In the genomic region with DNA sequence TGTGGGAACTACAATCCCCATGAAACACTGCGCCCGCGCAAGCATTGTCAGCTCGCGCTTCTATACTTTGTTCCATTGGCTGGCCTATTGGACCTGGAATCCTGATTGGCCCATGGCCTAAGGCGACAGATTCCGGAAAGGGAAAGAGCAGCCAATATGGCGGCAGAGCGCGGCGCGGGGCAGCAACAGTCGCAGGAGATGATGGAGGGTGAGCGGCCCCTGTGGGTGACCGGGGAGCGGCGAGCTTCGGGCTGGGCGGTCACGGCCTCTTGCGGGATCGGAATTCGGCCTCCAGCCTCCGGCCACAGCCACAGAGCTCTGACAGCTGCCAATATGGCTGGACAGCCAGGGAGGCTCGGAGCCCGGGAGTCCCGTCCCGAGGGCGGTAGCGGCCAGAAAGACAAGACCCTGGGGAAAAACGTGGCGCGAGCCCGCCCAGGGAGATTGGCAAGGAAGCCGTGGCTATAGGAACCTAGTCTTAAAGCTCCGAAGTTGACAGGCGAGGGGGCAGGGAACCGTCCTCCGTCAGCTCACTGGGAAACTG, we compare ENCODE assay signal across 8 mouse cellular contexts. TPM values are rescaled to one million over a fixed set of nuclear protein-coding genes. Genes with fewer than 3 reads are reported as not detected.
A peak's percentile ranks its signal among the peaks of the same experiment; 100 is the strongest.
DNase-seq lines count a peak whose midpoint lies in the region; ATAC-seq lines count a peak whose summit lies in the region.

No protein-coding gene starts in this region.

- ATAC-seq in frontal cortex, adult (ENCODE audit: low TSS enrichment): peak; percentile 96

- H3K9me3 ChIP-seq in hindbrain, embryonic 10.5 days: no peaks in the 10 kb centered on the region

- H3K4me1 ChIP-seq in hindbrain, embryonic 10.5 days (replicated peaks): peaks cover 24% of the 10 kb centered on the region

- H3K27me3 ChIP-seq in hindbrain, embryonic 10.5 days (ENCODE audit: insufficient read depth, poor library complexity, severe bottlenecking): no peaks in the 10 kb centered on the region

- under 1% methylated on average over 39 of the region's 39 CpGs for WGBS in hindbrain, embryonic 10.5 days

- peak overlapping the region; percentile 92 for H3K27ac ChIP-seq in hindbrain, embryonic 10.5 days

- H3K4me3 ChIP-seq in hindbrain, embryonic 10.5 days: peak overlapping the region; percentile 96

- peak; percentile 97 for DNase-seq in Muller cell, postnatal 12 days (ENCODE audit: inconsistent ontology term)
- DNase-seq in cerebellum, adult 9-10 months: peak; percentile 95
- peak; percentile 94 for DNase-seq in hindbrain, embryonic 10.5 days (ENCODE audit: low spot score)
- DNase-seq in layer of hippocampus, adult 9-11 months: peak; percentile 96
- peak; percentile 97 for DNase-seq in lung, postnatal 10 days
- peak; percentile 97 for DNase-seq in retina, embryonic 14.5 days (ENCODE audit: low spot score)
- peak; percentile 79 to 92 for DNase-seq in urinary bladder, adult 18-20 months (ENCODE audit: low spot score in 2 of 2)

- peaks cover 30% of the 10 kb centered on the region for H3K36me3 ChIP-seq in hindbrain, embryonic 10.5 days

RNA-seq across cellular contexts. Expression of a gene that starts 0.3 kb away (rescaled TPM):
- polyA plus RNA-seq in hindbrain, embryonic 10.5 days (2016; fragmentation: Nextera tagmentation; extraction: Ambion mirVana): 19.7 and 29.7 TPM in 2 replicates

RNA-seq across cellular contexts. Expression of a gene that starts 0.9 kb away (rescaled TPM):
- polyA plus RNA-seq in hindbrain, embryonic 10.5 days (2016; fragmentation: Nextera tagmentation; extraction: Ambion mirVana): 74.2 and 78.5 TPM in 2 replicates

RNA-seq across cellular contexts. Expression of a gene that starts 30.2 kb away (rescaled TPM):
- polyA plus RNA-seq in hindbrain, embryonic 10.5 days (2016; fragmentation: Nextera tagmentation; extraction: Ambion mirVana): 0.07 and 0.29 TPM in 2 replicates

RNA-seq across cellular contexts. Expression of a gene that starts 37.9 kb away (rescaled TPM):
- polyA plus RNA-seq in hindbrain, embryonic 10.5 days (2016; fragmentation: Nextera tagmentation; extraction: Ambion mirVana): 33.5 and 37.5 TPM in 2 replicates

Comparison
In these comparisons a context has a peak if more than half of its experiments do, and no peak if none do; other contexts are left out.
1. Peak in every context shown above with its lines: DNase-seq, ATAC-seq, H3K4me3 ChIP-seq and H3K27ac ChIP-seq.